Mouse (Mus musculus) ES-E14 (cell line): ENCODE data around the gene Stkld1.

Experiments used
- HCFC1 ChIP-seq: IDR thresholded peaks from 2 replicates; pipeline ENCODE4 v1.6.1; 2012; ENCODE audit warnings: low read length, inconsistent platforms, borderline replicate concordance; ENCODE audit not compliant: insufficient read depth
- MAFK ChIP-seq: IDR thresholded peaks from 2 replicates; pipeline ENCODE4 v1.6.1; 2014; ENCODE audit warnings: mild to moderate bottlenecking, low read depth, low read length, inconsistent platforms; ENCODE audit not compliant: insufficient read depth
- ZC3H11A ChIP-seq: IDR thresholded peaks from 2 replicates; pipeline ENCODE4 v1.6.1; 2012; ENCODE audit warnings: low read depth, mild to moderate bottlenecking, inconsistent platforms, low read length, borderline replicate concordance
- ZNF384 ChIP-seq: IDR thresholded peaks from 2 replicates; pipeline ENCODE4 v1.6.1; 2012; ENCODE audit warnings: low read depth, low read length, inconsistent platforms

- TF ChIP-seq ZNF384 (no peak), ZC3H11A (no peak), HCFC1 (peak; percentile 83), MAFK (no peak)
Measured at GRCm38 (mm10) chr2:26902467-26903220, 31.2 kb upstream of the Stkld1 start, which contains the start of gene Surf6.
